Mouse (Mus musculus): Measurements from ENCODE around the gene Gas2.

GRCm38 (mm10) chr7:51872041-51872440 lies 10.2 kb downstream of the Gas2 start:
- TF ChIP-seq CTCF (conservative IDR thresholded peaks at IDR 0.05; ENCODE audit: low read length) (no peak), POU5F1 (IDR thresholded peaks at IDR 0.05; ENCODE audit: borderline replicate concordance, low read length) (no peak)

Measured in E14TG2a.4 (cell line).